ENCODE assay signal across 8 mouse cellular contexts in the genomic region with DNA sequence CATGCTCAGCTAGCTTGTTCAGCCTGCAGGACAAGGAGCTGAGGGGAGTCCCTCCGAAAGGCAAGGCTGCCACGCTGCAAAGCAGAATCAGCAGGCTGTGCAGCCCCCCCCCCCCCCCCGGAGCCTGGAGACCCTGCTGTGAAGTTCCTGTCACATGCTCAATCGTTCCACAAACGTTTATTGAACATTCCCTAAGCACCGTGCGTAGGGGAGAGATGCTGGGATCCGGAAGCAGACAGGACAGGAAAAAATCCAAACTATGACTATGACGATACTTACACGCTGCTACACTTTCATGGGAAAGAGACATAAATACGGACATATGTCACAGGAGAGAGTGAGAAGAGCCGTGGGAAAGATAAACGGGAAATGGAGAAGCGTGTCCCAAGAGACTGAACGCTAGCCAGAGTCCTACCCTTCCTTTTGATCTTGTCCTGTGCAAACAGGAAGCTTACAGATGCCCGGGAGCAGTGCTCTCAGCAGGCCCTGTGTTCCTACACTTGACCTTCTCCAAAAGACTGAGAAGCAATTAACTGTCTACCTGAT. TPM values are rescaled to one million over a fixed set of nuclear protein-coding genes. Genes with fewer than 3 reads are reported as not detected.
DNase-seq lines count a peak whose midpoint lies in the region; ATAC-seq lines count a peak whose summit lies in the region.

No protein-coding gene starts in this region.

- peak overlapping the region; percentile 53 for H3K4me2 ChIP-seq in hindbrain, embryonic 16.5 days (ENCODE audit: low read length)

- peaks cover 24% of the 10 kb centered on the region for H3K4me1 ChIP-seq in hindbrain, embryonic 16.5 days (ENCODE audit: control insufficient read depth, insufficient read depth, low read depth, low read length)
- H3K4me1 ChIP-seq in midbrain, embryonic 10.5 days = peaks cover 74% of the 10 kb centered on the region

- no peaks in the 10 kb centered on the region for H3K9me3 ChIP-seq in hindbrain, embryonic 16.5 days (ENCODE audit: control insufficient read depth, low read length)
- no peaks in the 10 kb centered on the region for H3K9me3 ChIP-seq in midbrain, embryonic 10.5 days (replicated peaks)

- peak overlapping the region; percentile 46 for H3K9ac ChIP-seq in hindbrain, embryonic 16.5 days (ENCODE audit: low read depth, low read length)

- 5% methylated on average over 16 of the region's 16 CpGs for WGBS in hindbrain, embryonic 16.5 days
- 15% methylated on average over 16 of the region's 16 CpGs for WGBS in midbrain, embryonic 10.5 days

- DNase-seq in MN1 (ENCODE audit: low spot score) = peak; percentile 41
- DNase-seq in embryo, embryonic 10 days (ENCODE audit: low spot score) = peak; percentile 51
- DNase-seq in midbrain, embryonic 10.5 days (ENCODE audit: low spot score) = peak; percentile 63
- no peak for DNase-seq in cerebellum, adult 11-12 months
- DNase-seq in layer of hippocampus, adult 11-12 months (ENCODE audit: low spot score) = no peak
- DNase-seq in urinary bladder, postnatal 36 days (ENCODE audit: low spot score in 2 of 2) = no peak
- no peak for DNase-seq in spleen, postnatal 14 days (ENCODE audit: low spot score in 2 of 2)

- ATAC-seq in hindbrain, embryonic 16.5 days = peak; percentile 40; the same call in 1 of the 2 replicates

- H3K36me3 ChIP-seq in hindbrain, embryonic 16.5 days (ENCODE audit: control insufficient read depth, insufficient read depth, low read length) = no peaks in the 10 kb centered on the region
- H3K36me3 ChIP-seq in midbrain, embryonic 10.5 days = no peaks in the 10 kb centered on the region

- no peaks in the 10 kb centered on the region; the same call in 1 of the 2 replicates for H3K27me3 ChIP-seq in hindbrain, embryonic 16.5 days (replicated peaks; ENCODE audit: control insufficient read depth, insufficient read depth, low read length)
- peaks cover 42% of the 10 kb centered on the region for H3K27me3 ChIP-seq in midbrain, embryonic 10.5 days (ENCODE audit: low read depth, poor library complexity, severe bottlenecking)

- peak overlapping the region; percentile 23 for H3K4me3 ChIP-seq in hindbrain, embryonic 16.5 days (ENCODE audit: low read length)
- peak overlapping the region; percentile 42 for H3K4me3 ChIP-seq in midbrain, embryonic 10.5 days

- H3K27ac ChIP-seq in hindbrain, embryonic 16.5 days (ENCODE audit: low read depth, low read length) = no peak overlapping the region
- H3K27ac ChIP-seq in midbrain, embryonic 10.5 days (replicated peaks) = peak overlapping the region; percentile 74

RNA-seq across cellular contexts. Expression of a gene that starts 5.0 kb away (rescaled TPM):
- polyA plus RNA-seq in hindbrain, embryonic 16.5 days (2015; fragmentation: Nextera tagmentation; extraction: Ambion mirVana) = 5.3 and 7.8 TPM in 2 replicates
- polyA plus RNA-seq in midbrain, embryonic 10.5 days (2016; fragmentation: Nextera tagmentation; extraction: Ambion mirVana) = 6.1 and 7.4 TPM in 2 replicates

RNA-seq across cellular contexts. Expression of a gene that starts 32.3 kb away (rescaled TPM):
- 20.7 and 21.7 TPM in 2 replicates for polyA plus RNA-seq in hindbrain, embryonic 16.5 days (2015; fragmentation: Nextera tagmentation; extraction: Ambion mirVana)
- 20.3 and 25.3 TPM in 2 replicates for polyA plus RNA-seq in midbrain, embryonic 10.5 days (2016; fragmentation: Nextera tagmentation; extraction: Ambion mirVana)

Comparison
In these comparisons a context has a peak if more than half of its experiments do, and no peak if none do; other contexts are left out.
1. DNase-seq: peak in MN1 (single experiment), embryo, embryonic 10 days (single experiment) and midbrain, embryonic 10.5 days (single experiment); none in cerebellum, adult 11-12 months (single experiment), layer of hippocampus, adult 11-12 months (single experiment), urinary bladder, postnatal 36 days (0 of 2) and spleen, postnatal 14 days (0 of 2).